Mouse (Mus musculus) adrenal gland, postnatal 4 days (tissue): ENCODE measurements around the gene Rpf2. TPM values are rescaled to one million over a fixed set of nuclear protein-coding genes. Genes with fewer than 3 reads are reported as not detected.

Source experiments
- DNase-seq, 2 experiments: peaks; one replicate each; pipeline ENCODE4 v3.0.0; 2021 to 2022; ENCODE audit warnings: low spot score in 2 of 2, mixed read lengths in 2 of 2
- total RNA-seq, 2 experiments: library from RNA; stranded (reverse); gene quantifications; 2 replicates each; pipeline ENCODE4 v1.2.3; 2021

The Rpf2 gene
- total RNA-seq, 2 experiments from 2014 or later: 23.3 to 26.4 TPM

DNA sequence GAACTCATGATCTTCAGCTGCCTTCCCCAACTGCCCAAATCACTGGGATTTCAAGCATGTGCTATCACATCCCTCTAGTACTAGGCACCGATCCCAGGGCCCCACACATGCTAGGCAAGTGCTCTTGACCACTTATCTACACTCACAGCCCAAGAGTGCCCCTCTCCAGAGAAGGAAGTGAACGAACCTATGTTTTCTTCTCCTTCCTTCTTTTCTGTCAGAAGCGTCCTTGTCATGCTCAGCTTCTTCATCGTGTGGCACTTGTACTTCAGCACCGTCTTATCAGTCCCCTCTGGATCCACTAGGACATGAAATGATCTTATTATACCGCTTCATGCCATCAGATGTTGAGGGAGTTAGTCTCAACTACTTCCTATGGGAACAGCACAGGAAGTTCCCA, 4.1 kb upstream of the Rpf2 start:
- DNase-seq: no peak

- no peak for DNase-seq
These were observed 2.8 kb upstream of the Rpf2 start for GRCm38 (mm10) chr10:40249625-40250024.

- no peak for DNase-seq
These were observed 405 bp upstream of the Rpf2 start for GRCm38 (mm10) chr10:40247166-40247716.

DNA sequence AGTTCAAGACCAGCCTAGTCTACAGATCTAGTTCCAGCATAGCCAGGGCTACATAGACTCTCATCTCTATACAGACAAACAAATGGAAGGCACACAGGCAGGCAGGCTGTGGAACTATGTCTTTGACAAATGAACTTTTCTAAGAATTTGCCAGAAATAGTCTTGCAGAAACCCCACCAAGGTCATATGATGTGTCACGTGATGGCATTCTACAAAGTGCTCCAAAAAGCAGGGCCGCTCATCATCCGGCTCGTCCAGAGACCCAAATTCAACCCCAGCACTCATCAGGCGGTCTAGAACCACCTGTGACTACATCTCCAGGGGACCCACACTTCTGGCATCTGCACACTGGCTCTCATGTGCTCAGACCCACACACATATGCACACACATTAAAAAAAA, 9.0 kb downstream of the Rpf2 start:
- no peak for DNase-seq

DNA sequence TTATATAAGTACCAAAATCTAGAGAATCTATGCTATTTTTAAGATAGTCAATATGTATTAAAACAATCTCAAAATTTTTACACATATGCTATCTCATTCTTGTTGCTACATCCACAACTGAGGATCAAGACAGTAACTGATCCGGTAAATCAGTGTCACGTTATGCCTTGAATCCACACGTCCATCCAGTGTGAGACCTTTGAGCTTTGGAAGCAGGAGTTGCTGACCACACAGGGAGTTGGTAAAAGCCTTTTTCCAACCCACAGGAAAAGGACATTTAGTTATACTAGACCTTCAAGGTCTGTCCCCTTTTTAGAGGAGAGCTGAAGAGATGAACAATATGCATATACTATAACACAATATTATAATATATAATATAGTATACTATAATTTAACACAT, 13.6 kb downstream of the Rpf2 start:
- no peak for DNase-seq

DNA sequence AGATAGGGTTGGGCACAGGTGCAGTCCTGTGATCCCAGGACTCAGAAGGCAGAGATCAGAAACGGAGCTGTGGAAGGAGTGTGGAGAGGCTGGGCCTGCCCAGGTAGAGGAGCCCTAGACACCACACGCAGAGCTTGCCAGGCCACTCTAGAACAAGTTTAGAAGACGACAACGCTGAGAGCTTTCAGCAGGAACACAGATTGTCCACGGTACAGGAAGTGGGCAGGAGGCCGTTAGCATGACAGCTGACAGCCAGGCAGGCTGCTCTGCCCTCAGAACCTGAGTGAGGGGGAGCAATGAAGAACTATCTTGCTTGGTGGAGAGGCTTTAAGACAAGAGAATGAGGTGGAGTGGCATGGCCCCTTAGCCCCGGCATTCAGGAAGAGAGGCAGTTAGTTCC, 14.4 kb downstream of the Rpf2 start:
- no peak for DNase-seq

GRCm38 (mm10) chr10:40229725-40230124, 17.1 kb downstream of the Rpf2 start:
- DNase-seq: no peak

DNA sequence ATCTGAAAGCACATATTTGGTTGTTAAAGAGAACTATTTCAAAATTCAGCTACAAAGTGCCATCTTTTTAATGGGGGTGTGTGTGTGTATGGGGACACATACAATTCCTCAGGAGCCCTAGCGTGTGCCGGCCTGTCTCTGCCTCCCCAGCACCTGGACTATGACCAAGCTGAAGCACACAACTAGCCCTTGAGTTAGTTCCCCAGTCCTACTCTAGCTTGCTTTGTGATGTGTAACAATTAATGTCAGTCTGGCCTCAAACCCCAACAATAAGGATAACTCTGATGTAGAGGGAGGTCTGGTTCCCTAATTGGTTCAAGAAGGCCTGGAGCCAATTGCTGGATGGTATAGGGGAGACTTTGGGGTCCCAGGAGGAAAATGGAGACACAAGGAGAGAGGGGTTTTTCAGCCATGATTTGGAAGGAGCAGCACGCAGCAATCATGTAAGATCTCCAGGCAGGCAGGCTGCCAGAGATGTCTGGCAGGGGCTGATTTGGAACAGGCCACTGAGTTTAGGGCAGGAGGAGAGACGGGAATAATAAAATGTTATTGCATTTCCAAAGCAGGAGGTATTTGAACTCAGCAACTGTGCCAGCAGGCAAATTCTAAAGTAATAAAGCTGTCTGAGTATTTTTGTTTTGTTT, 19.1 kb downstream of the Rpf2 start:
- no peak for DNase-seq

- no peak for DNase-seq
These were observed 28.0 kb downstream of the Rpf2 start for GRCm38 (mm10) chr10:40218874-40219273.

GRCm38 (mm10) chr10:40212443-40213169, 34.2 kb downstream of the Rpf2 start:
- peak; percentile 71 to 86 for DNase-seq

DNA sequence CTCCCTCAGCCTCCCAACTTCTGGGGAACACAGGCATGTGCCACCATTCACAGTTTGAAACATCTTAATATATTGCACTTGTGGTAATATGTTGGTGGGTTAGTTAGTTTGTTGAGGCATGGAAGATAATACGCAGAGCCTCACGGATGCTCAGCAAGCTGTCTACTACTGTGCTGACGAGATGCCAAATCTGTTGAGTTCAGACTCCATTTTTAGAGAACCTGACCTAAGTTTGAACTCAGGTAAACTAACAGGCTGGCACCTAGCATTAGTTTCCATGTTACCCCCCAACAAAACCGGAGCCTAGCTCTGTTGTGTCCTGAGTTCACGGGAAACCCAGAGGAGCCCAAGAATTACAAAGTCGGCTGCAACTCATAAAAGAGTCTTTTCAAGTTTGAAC, 51.8 kb downstream of the Rpf2 start:
- no peak for DNase-seq

- DNase-seq: no peak
These were observed 54.6 kb downstream of the Rpf2 start for GRCm38 (mm10) chr10:40192010-40192935.

DNA sequence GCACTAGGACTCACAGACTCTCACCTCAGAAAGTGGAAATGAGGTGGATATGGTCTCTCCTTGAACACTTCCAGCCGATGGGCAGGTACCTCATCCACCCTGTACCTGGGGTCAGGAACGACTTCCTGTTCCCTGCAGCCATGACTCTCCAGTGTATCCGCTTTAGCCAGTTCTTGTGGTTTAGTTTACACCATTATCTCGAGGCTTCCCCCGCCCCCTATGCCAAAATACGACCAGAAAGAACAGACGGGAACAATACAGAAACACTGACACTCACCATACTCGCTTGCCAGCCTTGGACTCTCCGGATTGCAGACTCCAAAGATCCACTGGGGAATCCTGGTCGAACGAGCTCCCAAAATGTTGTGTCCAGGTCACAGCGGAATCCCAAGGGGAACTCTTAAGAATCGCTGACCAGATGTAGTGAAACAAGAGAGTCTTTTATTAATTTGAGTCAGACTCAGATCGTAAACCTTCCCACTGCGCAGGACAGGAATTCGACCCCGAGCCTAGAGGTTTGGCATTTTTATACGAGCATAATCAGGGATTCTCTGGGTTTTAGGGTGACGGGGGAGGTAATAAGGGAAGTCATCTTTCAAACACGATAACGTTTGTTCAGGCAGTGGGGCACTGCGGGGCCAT, 55.4 kb downstream of the Rpf2 start:
- DNase-seq: no peak

GRCm38 (mm10) chr10:40190871-40191270, 56.0 kb downstream of the Rpf2 start:
- DNase-seq: no peak

DNA sequence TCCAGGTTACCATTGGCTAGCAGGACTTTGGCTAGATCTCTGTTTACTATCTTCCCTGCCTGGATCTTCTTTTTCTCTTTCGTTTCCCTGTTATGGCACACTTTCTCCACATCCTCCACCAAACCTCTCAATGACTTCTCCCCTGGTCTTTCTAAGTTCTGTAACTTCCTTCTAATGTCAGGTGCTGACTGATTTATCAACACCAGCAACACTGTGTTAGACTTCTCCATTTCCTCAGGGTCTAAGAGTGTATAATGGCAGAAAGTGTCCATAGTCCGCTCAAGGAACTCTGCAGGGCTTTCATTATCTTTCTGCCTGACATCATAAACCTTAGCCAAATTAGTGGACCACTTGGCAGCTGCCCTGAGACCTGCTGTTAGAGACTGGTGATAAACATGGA, 57.1 kb downstream of the Rpf2 start:
- DNase-seq: no peak

DNA sequence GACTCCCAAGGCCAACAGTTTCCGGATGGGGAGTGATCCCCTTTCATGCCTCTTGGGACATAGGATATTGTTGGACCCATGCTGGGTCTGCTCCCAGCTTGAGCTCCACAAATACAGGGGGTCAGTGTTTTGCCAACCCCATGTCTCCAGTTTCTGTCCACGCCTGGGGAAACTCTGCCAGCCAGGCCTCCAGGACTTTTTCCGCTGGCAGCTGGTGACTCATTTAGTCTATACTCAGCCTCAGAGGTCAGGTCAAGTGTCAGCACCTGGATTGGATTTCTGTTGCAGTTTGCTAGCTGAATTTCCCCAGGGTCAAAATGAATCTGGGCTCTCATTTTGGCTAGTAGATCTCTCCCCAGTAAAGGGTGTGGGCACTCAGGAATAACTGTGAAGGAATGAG, 58.0 kb downstream of the Rpf2 start:
- no peak for DNase-seq

DNA sequence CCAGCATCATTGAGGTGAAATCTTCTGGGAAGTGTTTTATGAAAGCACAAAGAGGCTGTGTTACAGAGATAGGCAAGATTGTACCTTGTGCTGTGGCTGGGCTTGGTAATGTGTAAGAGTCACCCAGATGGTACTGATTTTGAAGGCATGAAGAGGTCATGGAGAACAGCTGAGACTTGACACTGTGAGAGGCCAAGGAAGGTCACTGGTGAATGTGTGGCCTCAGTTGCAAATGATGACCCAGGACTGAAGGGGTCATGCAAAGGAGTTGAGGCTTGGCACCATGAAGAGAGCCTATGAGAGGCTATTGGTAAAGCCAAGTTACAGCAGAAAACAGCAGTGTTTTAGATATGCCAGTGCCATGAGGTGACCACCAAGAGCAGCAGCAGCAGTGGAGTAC, 60.9 kb downstream of the Rpf2 start:
- no peak for DNase-seq

DNA sequence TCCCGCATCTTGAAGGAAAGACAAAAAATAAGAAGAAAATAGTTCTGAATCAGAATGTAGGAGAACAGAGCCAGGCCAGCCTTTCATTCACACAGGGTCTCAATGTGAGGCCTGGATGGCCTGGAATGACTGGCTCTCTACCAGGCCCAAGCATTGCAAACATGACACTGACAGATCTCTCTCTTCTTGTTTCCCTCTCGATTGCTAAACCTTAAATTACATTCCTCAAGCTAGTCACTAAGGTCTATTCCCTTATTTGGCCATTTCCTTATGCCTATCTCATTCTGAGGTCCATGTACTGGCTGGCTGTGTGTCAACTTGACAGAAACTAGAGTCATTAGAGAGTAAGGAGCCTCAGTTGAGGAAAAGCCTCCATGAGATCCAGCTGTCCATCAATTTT, 66.8 kb downstream of the Rpf2 start:
- DNase-seq: no peak

DNA sequence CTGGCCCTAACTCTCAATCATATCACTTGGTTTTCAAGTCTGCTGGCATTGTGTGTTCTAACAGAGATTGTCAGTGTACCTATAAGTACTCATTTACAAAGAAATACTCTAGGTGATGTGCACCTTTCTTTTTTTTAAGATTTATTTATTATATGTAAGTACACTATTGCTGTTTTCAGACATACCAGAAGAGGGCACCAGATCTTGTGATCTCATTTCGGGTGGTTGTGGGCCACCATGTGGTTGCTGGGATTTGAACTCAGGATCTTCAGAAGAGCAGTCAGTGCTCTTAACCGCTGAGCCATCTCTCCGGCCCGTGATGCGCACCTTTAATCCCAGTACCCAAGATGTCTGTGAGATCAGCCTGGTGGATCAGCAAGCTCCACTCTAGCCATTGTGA, 67.7 kb downstream of the Rpf2 start:
- DNase-seq: no peak

- peak; percentile 7 to 35 for DNase-seq
These were observed 69.4 kb downstream of the Rpf2 start for GRCm38 (mm10) chr10:40177323-40177962.
